Mouse (Mus musculus) MEL (cell line): ENCODE results near the gene Obp2a. TPM values are rescaled to one million over a fixed set of nuclear protein-coding genes. Genes with fewer than 3 reads are reported as not detected.
"Not testable (repeated sequence)": the region's sequence is repeated elsewhere in the genome, so short reads cannot be mapped to it uniquely, and the experiment has no call there.

Source experiments
- DNase-seq: peaks from one replicate; pipeline ENCODE4 v3.0.0; 2011; ENCODE audit warnings: low read depth, low spot score
- H3K27ac ChIP-seq: 2 replicates; pipeline ENCODE4 v1.5.1; 2012; ENCODE audit warnings: low read depth, mild to moderate bottlenecking, control low read depth, low read length, moderate library complexity; ENCODE audit not compliant: control insufficient read depth
- H3K27me3 ChIP-seq, 2 experiments: fragments of 150-350 bp in 1 of 2; sonication (generic) in 1 of 2; 2 replicates each; pipeline ENCODE4 v1.6.1; 2012; ENCODE audit warnings: low read length in 2 of 2, mild to moderate bottlenecking in 2 of 2, improper control_type of control experiment in 1 of 2, moderate library complexity in 1 of 2; ENCODE audit not compliant: insufficient read depth in 2 of 2, control insufficient read depth in 1 of 2
- H3K36me3 ChIP-seq, 2 experiments: 2 replicates each; pipeline ENCODE4 v1.6.1; 2012 to 2014; ENCODE audit warnings: low read length in 2 of 2, improper control_type of control experiment in 1 of 2, inconsistent platforms in 1 of 2, mild to moderate bottlenecking in 1 of 2; ENCODE audit not compliant: insufficient read depth in 2 of 2, control insufficient read depth in 1 of 2
- H3K4me1 ChIP-seq, 2 experiments: fragments of 150-350 bp in 1 of 2; sonication (generic) in 1 of 2; 2 replicates each; pipeline ENCODE4 v1.6.1; 2012; ENCODE audit warnings: low read length in 2 of 2, improper control_type of control experiment in 1 of 2, mild to moderate bottlenecking in 1 of 2; ENCODE audit not compliant: insufficient read depth in 2 of 2, control insufficient read depth in 1 of 2
- H3K4me3 ChIP-seq, 2 experiments: fragments of 150-350 bp in 1 of 2; sonication (generic) in 1 of 2; 2 replicates each; pipeline ENCODE4 v1.5.1; 2012; ENCODE audit warnings: low read depth in 2 of 2, low read length in 2 of 2, mild to moderate bottlenecking in 2 of 2, moderate library complexity in 2 of 2, control low read depth in 1 of 2, improper control_type of control experiment in 1 of 2; ENCODE audit not compliant: control insufficient read depth in 1 of 2, insufficient read depth in 1 of 2
- H3K79me2 ChIP-seq: 2 replicates; pipeline ENCODE4 v1.6.1; 2012; ENCODE audit warnings: mild to moderate bottlenecking, low read length, moderate library complexity; ENCODE audit not compliant: control insufficient read depth, poor library complexity, insufficient read depth
- H3K9ac ChIP-seq: 2 replicates; pipeline ENCODE4 v1.6.1; 2012; ENCODE audit warnings: low read depth, mild to moderate bottlenecking, control low read depth, low read length, moderate library complexity; ENCODE audit not compliant: control insufficient read depth, poor library complexity, severe bottlenecking
- H3K9me3 ChIP-seq: fragments of 150-350 bp; sonication (generic); replicated peaks from 2 replicates; pipeline ENCODE4 v1.6.1; 2012; ENCODE audit warnings: mild to moderate bottlenecking, low read length, improper control_type of control experiment, moderate library complexity; ENCODE audit not compliant: insufficient read depth
- CHD1 ChIP-seq: IDR thresholded peaks from 2 replicates; pipeline ENCODE4 v1.6.1; 2012; ENCODE audit warnings: low read depth, mild to moderate bottlenecking, inconsistent platforms, low read length, improper control_type of control experiment
- ELF1 ChIP-seq: IDR thresholded peaks from 2 replicates; pipeline ENCODE4 v1.6.1; 2014; ENCODE audit warnings: low read depth, mild to moderate bottlenecking, inconsistent platforms, low read length, improper control_type of control experiment, moderate library complexity
- JUND ChIP-seq: IDR thresholded peaks from 2 replicates; pipeline ENCODE4 v1.6.1; 2011; ENCODE audit warnings: low read depth, mild to moderate bottlenecking, improper control_type of control experiment, low read length
- MAFK ChIP-seq: IDR thresholded peaks from 2 replicates; pipeline ENCODE4 v1.6.1; 2011; ENCODE audit warnings: low read depth, mild to moderate bottlenecking, low read length, improper control_type of control experiment, borderline replicate concordance
- MAX ChIP-seq: IDR thresholded peaks from 2 replicates; pipeline ENCODE4 v1.6.1; 2011; ENCODE audit warnings: low read length, improper control_type of control experiment
- MXI1 ChIP-seq: IDR thresholded peaks from 2 replicates; pipeline ENCODE4 v1.6.1; 2011; ENCODE audit warnings: mild to moderate bottlenecking, low read depth, low read length, improper control_type of control experiment
- POLR2AphosphoS5 ChIP-seq: IDR thresholded peaks from 2 replicates; pipeline ENCODE4 v1.6.1; 2012; ENCODE audit warnings: low read depth, borderline replicate concordance, mild to moderate bottlenecking, inconsistent platforms, low read length, moderate library complexity, mixed read lengths
- RAD21 ChIP-seq: IDR thresholded peaks from 2 replicates; pipeline ENCODE4 v1.6.1; 2011; ENCODE audit warnings: mild to moderate bottlenecking, low read depth, low read length, improper control_type of control experiment
- UBTF ChIP-seq: IDR thresholded peaks from 2 replicates; pipeline ENCODE4 v1.6.1; 2012; ENCODE audit warnings: low read depth, mild to moderate bottlenecking, inconsistent platforms, low read length, improper control_type of control experiment, moderate library complexity, borderline replicate concordance; ENCODE audit not compliant: insufficient read depth
- USF1 ChIP-seq: IDR thresholded peaks from 2 replicates; pipeline ENCODE4 v1.6.1; 2014; ENCODE audit warnings: low read depth, mild to moderate bottlenecking, inconsistent platforms, low read length, improper control_type of control experiment, moderate library complexity
- USF2 ChIP-seq, 2 experiments: IDR thresholded peaks; 2 replicates each; pipeline ENCODE4 v1.6.1; 2011 to 2012; ENCODE audit warnings: improper control_type of control experiment in 2 of 2, low read length in 2 of 2, borderline replicate concordance in 1 of 2, inconsistent platforms in 1 of 2, low read depth in 1 of 2, mild to moderate bottlenecking in 1 of 2; ENCODE audit not compliant: insufficient read depth in 1 of 2
- ZC3H11A ChIP-seq: IDR thresholded peaks from 2 replicates; pipeline ENCODE4 v1.6.1; 2012; ENCODE audit warnings: low read depth, mild to moderate bottlenecking, inconsistent platforms, low read length, improper control_type of control experiment
- ZKSCAN1 ChIP-seq: IDR thresholded peaks from 2 replicates; pipeline ENCODE4 v1.6.1; 2012; ENCODE audit warnings: low read depth, mild to moderate bottlenecking, inconsistent platforms, low read length, improper control_type of control experiment, moderate library complexity
- ZMIZ1 ChIP-seq: IDR thresholded peaks from 2 replicates; pipeline ENCODE4 v1.6.1; 2012; ENCODE audit warnings: low read depth, mild to moderate bottlenecking, inconsistent platforms, low read length, improper control_type of control experiment, moderate library complexity
- ZNF384 ChIP-seq: IDR thresholded peaks from 2 replicates; pipeline ENCODE4 v1.6.1; 2012; ENCODE audit warnings: low read depth, mild to moderate bottlenecking, inconsistent platforms, low read length, improper control_type of control experiment
- polyA plus RNA-seq, 2 experiments: library from polyadenylated mRNA; stranded (reverse) in 1 of 2; unstranded in 1 of 2; fragments of >175 nt in 1 of 2; fragments of >200 nt in 1 of 2; gene quantifications; 2 replicates each; pipeline versions ENCODE4 v1.2.1 to v1.2.4; 2012; ENCODE audit warnings: low replicate concordance in 2 of 2, low read depth in 1 of 2; ENCODE audit not compliant: insufficient read length in 2 of 2, insufficient read depth in 1 of 2, missing spikeins in 1 of 2
- total RNA-seq: library from RNA; depleted of rRNA; stranded (reverse); fragments of 300-350 nt; gene quantifications from 2 replicates; pipeline ENCODE4 v1.2.3, GENCODE M21; 2012

Gene Obp2a
- total and polyA plus RNA-seq, 3 experiments, result not detected

DNA sequence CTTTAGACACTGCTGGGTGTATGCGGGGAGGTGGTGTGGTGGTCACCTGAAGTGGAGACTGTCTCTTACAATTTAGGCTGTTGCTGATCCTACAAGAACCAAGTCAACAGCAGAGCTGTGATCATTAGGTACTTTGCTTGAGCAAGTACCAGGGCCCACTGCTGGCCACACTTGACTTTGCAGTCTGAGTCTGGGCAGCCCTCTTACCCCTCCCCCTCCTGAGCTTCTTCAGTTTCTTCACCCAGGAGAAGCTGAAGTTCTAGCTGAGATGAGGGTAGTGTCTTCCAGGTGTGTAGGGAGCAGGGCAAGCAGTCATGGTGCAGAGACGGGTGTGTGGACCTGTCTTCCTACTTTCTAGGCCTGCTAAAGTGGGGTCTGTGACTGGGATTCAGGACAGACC lies 8.3 kb downstream of the Obp2a start:
- Histone ChIP-seq H3K4me1 (no peaks in the 10 kb centered on the region), H3K36me3 (no peaks in the 10 kb centered on the region), H3K27me3 (peaks cover 0 to 2% of the 10 kb centered on the region in 2 experiments; a peak in 2 of 4 replicates), H3K79me2 (no peaks in the 10 kb centered on the region), H3K27ac (no peak overlapping the region), H3K4me3 (no peak overlapping the region), H3K9ac (no peak overlapping the region), H3K9me3 (no peaks in the 10 kb centered on the region)
- no peak for DNase-seq
- TF ChIP-seq POLR2AphosphoS5, result no peak

DNA sequence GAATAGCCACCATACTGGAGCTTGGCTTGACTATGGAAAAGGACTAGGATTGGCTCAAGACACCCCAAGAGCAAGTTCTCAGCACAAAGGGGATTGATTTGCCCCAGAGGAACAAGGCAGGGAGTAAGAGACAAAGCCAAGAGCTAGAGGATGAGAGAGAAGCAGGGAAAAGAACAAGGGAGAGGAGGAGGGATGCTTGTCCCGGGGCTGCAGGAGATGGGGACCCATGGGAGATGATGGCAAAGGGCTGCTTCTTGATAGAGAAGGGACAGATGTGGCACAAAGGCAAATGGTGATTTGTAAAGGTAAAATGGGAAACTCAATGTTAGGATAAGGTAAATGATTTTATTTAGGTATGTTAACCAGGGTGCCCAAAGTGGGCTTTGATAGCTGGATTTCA lies 9.2 kb downstream of the Obp2a start:
- not testable (repeated sequence) for H3K79me2 ChIP-seq, H3K4me1 ChIP-seq, DNase-seq, H3K9me3 ChIP-seq, H3K4me3 ChIP-seq, H3K36me3 ChIP-seq, H3K27ac ChIP-seq, H3K9ac ChIP-seq, H3K27me3 ChIP-seq

DNA sequence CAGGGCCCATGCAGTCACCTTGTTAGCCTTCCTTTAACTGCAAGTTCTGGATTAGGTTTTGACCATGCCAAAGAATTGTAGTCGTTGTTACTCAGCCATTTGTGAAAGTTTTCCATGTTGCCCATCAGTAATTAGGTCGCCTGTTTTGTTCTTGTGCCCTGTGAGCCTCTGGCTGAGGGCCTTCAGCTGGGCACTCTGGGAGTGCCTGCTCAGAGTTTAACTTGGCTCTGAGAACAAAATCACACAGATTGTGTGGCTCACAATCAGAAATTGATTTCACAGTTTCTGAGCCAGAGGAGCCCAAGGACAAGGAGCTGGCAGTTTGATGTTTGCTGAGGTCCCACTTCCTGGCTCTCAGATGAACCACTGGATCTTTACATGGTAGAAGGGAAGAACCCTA lies 9.9 kb downstream of the Obp2a start:
- H3K9ac ChIP-seq, H3K9me3 ChIP-seq, H3K4me3 ChIP-seq, H3K27me3 ChIP-seq, H3K79me2 ChIP-seq, H3K36me3 ChIP-seq, H3K27ac ChIP-seq, H3K4me1 ChIP-seq, DNase-seq: not testable (repeated sequence)

DNA sequence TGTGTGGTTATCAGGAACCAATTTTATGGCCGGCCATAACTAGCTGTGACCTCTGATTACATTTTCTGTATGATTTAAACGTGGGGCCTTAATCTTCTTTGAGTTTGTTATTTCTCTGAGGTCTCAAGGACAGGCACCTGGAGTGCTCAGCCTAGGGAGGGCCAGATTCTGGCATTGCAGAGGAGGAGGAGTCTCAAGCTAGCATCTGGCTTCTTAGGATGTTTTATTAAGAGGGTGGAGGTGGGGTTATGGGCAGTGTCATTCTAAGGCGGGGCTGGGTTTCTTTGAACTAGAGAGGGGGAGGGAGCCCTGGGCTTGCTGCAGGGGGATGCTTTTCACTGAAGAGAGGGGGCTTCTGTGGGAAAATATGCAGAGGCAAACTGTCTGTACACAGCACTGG lies 11.8 kb downstream of the Obp2a start:
- H3K36me3 ChIP-seq, H3K27me3 ChIP-seq, H3K4me3 ChIP-seq, H3K9ac ChIP-seq, H3K9me3 ChIP-seq, H3K27ac ChIP-seq, H3K4me1 ChIP-seq, DNase-seq, H3K79me2 ChIP-seq: not testable (repeated sequence)

DNA sequence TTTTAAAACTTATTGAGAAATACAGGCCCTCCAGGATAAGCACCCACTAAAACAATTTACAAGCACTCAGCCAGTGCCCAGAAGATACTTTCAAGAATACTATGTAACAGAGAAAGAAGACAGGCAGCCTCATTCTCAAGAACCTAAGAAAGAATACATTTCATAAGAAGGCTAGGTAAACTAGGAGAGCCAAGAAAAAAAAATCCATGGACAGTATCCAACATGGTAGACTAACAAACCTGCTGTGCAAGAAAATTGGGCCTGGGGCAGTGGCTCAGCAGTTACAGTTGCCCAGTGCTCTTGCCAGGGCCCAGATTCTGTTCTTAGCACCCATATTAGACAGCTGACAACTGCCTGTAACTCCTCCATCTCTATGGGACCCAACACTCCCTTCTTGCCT lies 17.4 kb downstream of the Obp2a start:
- Histone ChIP-seq H3K9ac (no peak overlapping the region), H3K36me3 (no peaks in the 10 kb centered on the region), H3K27me3 (peaks cover 2 to 4% of the 10 kb centered on the region in 2 experiments; a peak in 2 of 4 replicates), H3K4me1 (no peaks in the 10 kb centered on the region), H3K9me3 (no peaks in the 10 kb centered on the region), H3K4me3 (no peak overlapping the region), H3K27ac (no peak overlapping the region), H3K79me2 (no peaks in the 10 kb centered on the region)
- TF ChIP-seq UBTF, result no peak
- no peak for TF ChIP-seq ELF1
- TF ChIP-seq JUND, result no peak
- TF ChIP-seq ZC3H11A, result no peak
- no peak for TF ChIP-seq MAX
- TF ChIP-seq ZKSCAN1, result no peak
- no peak for TF ChIP-seq ZMIZ1
- no peak for TF ChIP-seq MXI1
- TF ChIP-seq USF2 (IDR thresholded peaks at IDR 0.05; ENCODE audit: borderline replicate concordance in 1 of 2, insufficient read depth in 1 of 2, low read depth in 1 of 2, low read length in 2 of 2), result no peak
- TF ChIP-seq ZNF384, result no peak
- TF ChIP-seq CHD1, result no peak
- TF ChIP-seq RAD21, result no peak
- no peak for TF ChIP-seq USF1
- TF ChIP-seq MAFK, result no peak
- DNase-seq, result no peak
